Mouse (Mus musculus) adrenal gland, postnatal 36 days (tissue): ENCODE results near the gene Chkb. TPM values are rescaled to one million over a fixed set of nuclear protein-coding genes. Genes with fewer than 3 reads are reported as not detected.

Source experiments
- DNase-seq, 2 experiments: peaks; one replicate each; pipeline ENCODE4 v3.0.0; 2021; ENCODE audit warnings: mixed read lengths in 1 of 2
- total RNA-seq, 2 experiments: library from RNA; stranded (reverse); gene quantifications; 2 replicates each; pipeline ENCODE4 v1.2.3; 2021

Gene Chkb
- total RNA-seq, 2 experiments from 2014 or later: 57.8 to 63.2 TPM

DNA sequence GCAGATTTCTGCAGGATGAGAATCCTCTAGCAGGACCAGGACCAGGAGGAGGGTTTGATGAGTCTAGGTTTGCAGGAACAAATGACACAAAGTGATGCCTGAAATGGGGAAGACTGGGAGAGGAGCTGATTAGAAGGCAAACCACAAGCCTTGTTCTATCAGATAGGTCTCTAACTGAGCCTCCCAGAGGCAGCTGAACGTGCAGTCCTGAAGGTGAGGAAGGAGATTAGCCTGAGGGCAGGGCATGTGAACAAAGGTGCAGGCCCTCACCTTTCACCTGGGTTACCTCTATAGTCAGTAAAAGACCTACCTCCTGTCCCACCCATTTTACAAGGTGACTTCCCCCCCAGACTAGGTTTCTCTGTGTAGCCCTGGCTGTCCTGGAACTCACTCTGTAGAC lies 30.0 kb downstream of the Chkb start:
- DNase-seq: no peak

DNA sequence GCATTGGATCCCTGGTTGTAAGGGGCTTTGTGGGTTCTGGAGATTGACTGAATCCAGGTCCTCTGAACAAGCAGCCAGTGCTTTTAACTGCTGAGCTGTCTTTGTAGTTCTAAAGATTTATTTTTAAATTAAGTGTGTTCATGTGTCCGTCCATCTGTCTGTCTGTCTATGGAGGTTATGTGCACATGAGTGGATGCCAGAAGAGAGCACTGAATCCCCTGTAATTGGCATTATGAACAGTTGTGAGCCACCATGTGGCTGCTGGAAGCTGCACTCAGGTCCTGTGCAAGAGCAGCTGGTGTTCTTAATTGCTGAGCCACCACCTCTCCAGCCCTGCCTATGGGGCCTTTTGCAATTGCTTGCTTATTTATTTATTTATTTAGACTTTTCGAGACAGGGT lies 31.6 kb downstream of the Chkb start:
- DNase-seq: no peak

DNA sequence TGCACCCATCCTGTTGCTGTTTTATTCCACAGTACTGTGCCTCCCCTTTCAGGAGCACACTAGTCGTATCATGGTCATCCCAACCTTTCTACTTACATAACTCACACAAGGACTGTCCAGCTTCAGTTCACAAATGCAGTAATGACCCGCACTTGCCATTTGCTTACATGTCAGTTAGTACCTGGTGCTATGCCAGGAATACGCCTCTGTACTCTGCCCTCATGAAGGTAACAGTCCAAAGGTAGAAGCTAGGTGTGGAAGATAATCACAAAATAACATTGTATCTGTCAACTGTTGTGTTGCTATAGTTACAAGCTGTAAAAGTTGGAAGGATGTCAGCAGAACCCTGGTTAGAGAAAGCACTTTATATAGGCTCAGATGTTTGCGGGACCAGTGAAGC lies 32.8 kb downstream of the Chkb start:
- no peak for DNase-seq

- no peak for DNase-seq
Observed at GRCm38 (mm10) chr15:89390081-89390480, 39.6 kb downstream of the Chkb start.

GRCm38 (mm10) chr15:89387127-89387526 lies 42.6 kb downstream of the Chkb start:
- no peak for DNase-seq

DNA sequence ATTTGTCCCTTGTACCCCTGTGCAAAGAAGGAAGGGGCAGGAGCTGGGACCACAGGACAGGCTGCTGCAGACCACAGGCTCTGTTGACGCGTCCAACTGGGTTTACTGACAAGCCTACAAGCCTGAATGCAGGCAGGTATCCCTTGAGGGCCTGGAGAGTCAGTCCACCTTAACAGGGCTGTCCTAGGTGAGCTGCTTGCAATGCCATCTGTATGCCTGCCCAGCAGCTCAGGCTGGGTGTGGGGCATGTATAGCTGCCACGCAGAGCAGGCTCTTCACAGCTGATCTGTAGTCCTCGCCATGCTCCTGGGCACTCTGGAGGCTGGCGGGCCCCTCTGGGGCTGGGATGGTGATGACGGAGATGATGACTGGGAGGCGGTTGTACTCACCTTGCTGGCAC lies 45.1 kb downstream of the Chkb start, which contains the start of gene Klhdc7b:
Gene Klhdc7b (plus strand): TSS at position 301 of the 400 bp plus-strand sequence.
- DNase-seq: no peak

DNA sequence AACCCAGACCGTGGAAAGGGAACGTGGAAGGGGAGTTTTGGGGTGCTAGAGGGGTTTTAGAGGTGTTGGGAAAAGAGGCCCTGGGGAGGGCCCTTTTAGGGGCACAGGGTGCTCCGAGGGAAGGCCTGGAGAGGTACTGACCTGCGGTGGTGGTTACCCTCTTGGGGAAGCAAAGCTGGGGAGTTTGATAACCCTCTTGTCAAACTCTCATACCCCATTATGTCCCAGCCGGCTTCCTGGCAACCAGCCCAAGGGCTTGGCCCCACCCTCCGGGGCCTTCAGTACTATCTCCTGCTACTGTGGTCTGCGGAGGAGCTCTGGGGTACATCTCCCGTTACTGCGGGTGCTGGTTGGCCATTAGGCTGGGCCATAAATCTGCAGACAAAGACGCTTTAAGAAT lies 50.3 kb downstream of the Chkb start:
- peak in 1 of 2 experiments; percentile 35 for DNase-seq

GRCm38 (mm10) chr15:89378831-89379401 lies 50.8 kb downstream of the Chkb start, which contains the start of gene Odf3b:
Gene Odf3b, minus strand, starts transcription at chr15:89379282.
- peak; percentile 34 to 38 for DNase-seq

- no peak for DNase-seq
Observed at GRCm38 (mm10) chr15:89377938-89378828, 51.5 kb downstream of the Chkb start.

DNA sequence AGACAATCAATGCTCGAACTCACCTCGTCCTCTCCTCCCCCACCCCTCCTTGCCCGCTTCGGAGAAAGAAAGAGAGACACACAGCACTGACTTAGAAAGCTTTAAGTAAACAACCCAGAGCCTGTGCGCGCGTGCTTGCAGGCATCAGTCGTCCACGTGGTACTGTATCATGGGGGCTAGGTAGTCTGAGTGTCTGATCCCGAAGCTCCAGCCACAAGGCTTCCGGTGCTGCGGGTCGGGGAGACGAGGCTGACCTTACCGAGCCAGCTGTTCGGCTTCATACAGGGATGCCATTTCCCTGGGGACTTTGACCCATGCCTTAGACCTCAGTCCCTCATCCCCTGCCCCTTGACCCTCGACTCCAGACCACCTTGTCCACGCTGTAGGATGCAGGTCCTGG lies 52.3 kb downstream of the Chkb start:
- no peak for DNase-seq

GRCm38 (mm10) chr15:89376957-89377356 lies 52.8 kb downstream of the Chkb start, which contains the start of gene Tymp:
Gene Tymp, minus strand, starts transcription at chr15:89377039.
- no peak for DNase-seq

Other genes starting within 250 kb of the Chkb start
- gene Plxnb2, start 249.1 kb downstream of the Chkb start, total RNA-seq: 100 to 1,000 TPM; 110 to 130 TPM
- gene Dennd6b, start 233.4 kb downstream of the Chkb start, total RNA-seq: 1 to 10 TPM; 4.9 to 5.2 TPM
- 10 to 100 TPM; 39.6 to 49.0 TPM for gene Ppp6r2, start 218.4 kb downstream of the Chkb start, total RNA-seq
- 10 to 100 TPM; 76.7 to 88.9 TPM for gene Sbf1, start 114.6 kb downstream of the Chkb start, total RNA-seq
- gene Adm2, start 107.2 kb downstream of the Chkb start, total RNA-seq: not detected
- gene Miox, start 95.5 kb downstream of the Chkb start, total RNA-seq: not detected
- gene Lmf2, start 74.2 kb downstream of the Chkb start, total RNA-seq: 10 to 100 TPM; 36.8 to 38.2 TPM
- 10 to 100 TPM; 83.1 to 87.5 TPM for gene Ncaph2, start 74.2 kb downstream of the Chkb start, total RNA-seq
- 10 to 100 TPM; 29.7 to 32.4 TPM for gene Sco2, start 56.1 kb downstream of the Chkb start, total RNA-seq
- gene Tymp, start 52.9 kb downstream of the Chkb start, total RNA-seq: under 1 TPM; 0.33 to 0.56 TPM
- not detected for gene Odf3b, start 50.6 kb downstream of the Chkb start, total RNA-seq
- not detected for gene Klhdc7b, start 45.0 kb downstream of the Chkb start, total RNA-seq
- gene Syce3, start 19.4 kb downstream of the Chkb start, total RNA-seq: not detected
- 100 to 1,000 TPM in 1 of 2 experiments, 10 to 100 TPM in 1; 84.6 to 143 TPM for gene Cpt1b, start 4.0 kb downstream of the Chkb start, total RNA-seq
- gene C730034F03Rik, start 319 bp downstream of the Chkb start, total RNA-seq: 1 to 10 TPM; 1.3 to 1.4 TPM
- 1 to 10 TPM in 1 of 2 experiments, not detected in 1; 1.4 TPM for gene Gm44502, start 212 bp downstream of the Chkb start, total RNA-seq
- 1 to 10 TPM; 6.6 to 8.5 TPM for gene Mapk8ip2, start 24.0 kb upstream of the Chkb start, total RNA-seq
- gene Arsa, start 47.5 kb upstream of the Chkb start, total RNA-seq: 10 to 100 TPM; 20.7 to 22.4 TPM
- gene Shank3, start 69.7 kb upstream of the Chkb start, total RNA-seq: 10 to 100 TPM; 30.7 to 51.0 TPM
- not detected for gene Acr, start 138.4 kb upstream of the Chkb start, total RNA-seq
- gene Rabl2, start 162.0 kb upstream of the Chkb start, total RNA-seq: 10 to 100 TPM in 1 of 2 experiments, 1 to 10 TPM in 1; 8.4 to 10.9 TPM